Mouse (Mus musculus) forebrain, embryonic 10.5 days (tissue): ENCODE data around the gene Zswim4. TPM values are rescaled to one million over a fixed set of nuclear protein-coding genes. Genes with fewer than 3 reads are reported as not detected.

Source experiments
- DNase-seq: peaks from one replicate; pipeline ENCODE4 v3.0.0-alpha.2; 2017; ENCODE audit warnings: low spot score; ENCODE audit errors: extremely low spot score
- H3K27ac ChIP-seq: fragments of 300-500 bp; sonication (generic); 2 replicates; pipeline ENCODE4 v1.5.1; 2016; ENCODE audit warnings: mild to moderate bottlenecking
- H3K27me3 ChIP-seq: fragments of 300-500 bp; sonication (generic); 2 replicates; pipeline ENCODE4 v1.6.1; 2016; ENCODE audit warnings: mild to moderate bottlenecking; ENCODE audit not compliant: poor library complexity, severe bottlenecking
- H3K36me3 ChIP-seq: fragments of 300-500 bp; sonication (generic); replicated peaks from 2 replicates; pipeline ENCODE4 v1.6.1; 2016; ENCODE audit warnings: mild to moderate bottlenecking, moderate library complexity
- H3K4me1 ChIP-seq: fragments of 300-500 bp; sonication (generic); 2 replicates; pipeline ENCODE4 v1.6.1; 2016
- H3K4me3 ChIP-seq: fragments of 300-500 bp; sonication (generic); 2 replicates; pipeline ENCODE4 v1.5.1; 2016; ENCODE audit warnings: mild to moderate bottlenecking, moderate library complexity
- H3K9me3 ChIP-seq: fragments of 300-500 bp; sonication (generic); 2 replicates; pipeline ENCODE4 v1.6.1; 2016; ENCODE audit warnings: mild to moderate bottlenecking, moderate library complexity
- WGBS: fragments of 180-500 bp; shearing (Covaris S2); methylation state at CpG from one replicate; pipeline ENCODE4 v1.1.7; 2016; 5-methylcytosine and 5-hydroxymethylcytosine counted together
- polyA plus RNA-seq: library from polyadenylated mRNA; unstranded; fragments of >200 nt; fragmentation: Nextera tagmentation; extraction: Ambion mirVana; gene quantifications from 2 replicates; pipeline ENCODE4 v1.2.1, GENCODE M21; 2016

Zswim4 gene
- polyA plus RNA-seq, 1 experiment from 2014 or later, result 31.4 TPM

- Histone ChIP-seq H3K9me3 (no peaks in the 10 kb centered on the region), H3K4me3 (peak overlapping the region; percentile 69), H3K27ac (peak overlapping the region; percentile 85), H3K4me1 (peaks cover 69% of the 10 kb centered on the region), H3K27me3 (peaks cover 28% of the 10 kb centered on the region), H3K36me3 (peaks cover 14% of the 10 kb centered on the region)
- WGBS, result 12% methylated on average over 34 of the region's 34 CpGs
- peak; percentile 67 for DNase-seq
These were observed 33.6 kb downstream of the Zswim4 start for GRCm38 (mm10) chr8:84202938-84203917.

- 93% methylated on average over 9 of the region's 9 CpGs for WGBS
- Histone ChIP-seq H3K27ac (no peak overlapping the region), H3K4me3 (peak overlapping the region; percentile 69; the same call in 1 of the 2 replicates), H3K9me3 (no peaks in the 10 kb centered on the region), H3K4me1 (peaks cover 69% of the 10 kb centered on the region), H3K27me3 (peaks cover 28% of the 10 kb centered on the region), H3K36me3 (peaks cover 14% of the 10 kb centered on the region)
- no peak for DNase-seq
These were observed 34.4 kb downstream of the Zswim4 start for GRCm38 (mm10) chr8:84202466-84202865.

GRCm38 (mm10) chr8:84201545-84202245, 35.2 kb downstream of the Zswim4 start:
- H3K36me3 ChIP-seq, result peaks cover 10% of the 10 kb centered on the region
- H3K9me3 ChIP-seq, result no peaks in the 10 kb centered on the region
- H3K4me1 ChIP-seq, result peaks cover 74% of the 10 kb centered on the region
- H3K27ac ChIP-seq, result peak overlapping the region; percentile 94
- WGBS, result 74% methylated on average over 15 of the region's 15 CpGs
- H3K4me3 ChIP-seq, result peak overlapping the region; percentile 69
- DNase-seq, result no peak
- H3K27me3 ChIP-seq, result peaks cover 28% of the 10 kb centered on the region

- Histone ChIP-seq H3K4me3 (peak overlapping the region; percentile 69), H3K4me1 (peaks cover 74% of the 10 kb centered on the region), H3K27me3 (peaks cover 28% of the 10 kb centered on the region), H3K27ac (peak overlapping the region; percentile 94), H3K9me3 (no peaks in the 10 kb centered on the region), H3K36me3 (peaks cover 4% of the 10 kb centered on the region; the same call in 1 of the 2 replicates)
- peak; percentile 49 for DNase-seq
- 7% methylated on average over 57 of the region's 70 CpGs for WGBS
These were observed 36.0 kb downstream of the Zswim4 start for GRCm38 (mm10) chr8:84200652-84201544.

- Histone ChIP-seq H3K9me3 (no peaks in the 10 kb centered on the region), H3K27ac (peak overlapping the region; percentile 94), H3K4me1 (peaks cover 74% of the 10 kb centered on the region), H3K27me3 (peaks cover 28% of the 10 kb centered on the region), H3K4me3 (peak overlapping the region; percentile 69), H3K36me3 (peaks cover 4% of the 10 kb centered on the region; the same call in 1 of the 2 replicates)
- 28% methylated on average over 8 of the region's 8 CpGs for WGBS
- DNase-seq, result no peak
These were observed 36.7 kb downstream of the Zswim4 start for GRCm38 (mm10) chr8:84200126-84200555.

- H3K27me3 ChIP-seq, result peaks cover 28% of the 10 kb centered on the region
- no peaks in the 10 kb centered on the region for H3K9me3 ChIP-seq
- H3K4me3 ChIP-seq, result peak overlapping the region; percentile 69
- no peak for DNase-seq
- 57% methylated on average over 11 of the region's 11 CpGs for WGBS
- H3K27ac ChIP-seq, result peak overlapping the region; percentile 94
- peaks cover 74% of the 10 kb centered on the region for H3K4me1 ChIP-seq
- H3K36me3 ChIP-seq, result no peaks in the 10 kb centered on the region
These were observed 37.3 kb downstream of the Zswim4 start for GRCm38 (mm10) chr8:84199348-84200125.

GRCm38 (mm10) chr8:84198871-84199270, 38.0 kb downstream of the Zswim4 start:
- Histone ChIP-seq H3K4me1 (peaks cover 73% of the 10 kb centered on the region), H3K36me3 (no peaks in the 10 kb centered on the region), H3K4me3 (peak overlapping the region; percentile 61), H3K9me3 (no peaks in the 10 kb centered on the region), H3K27me3 (peaks cover 28% of the 10 kb centered on the region), H3K27ac (peak overlapping the region; percentile 94)
- DNase-seq, result no peak
- 25% methylated on average over 4 of the region's 4 CpGs for WGBS

GRCm38 (mm10) chr8:84197922-84198774, 38.7 kb downstream of the Zswim4 start:
- Histone ChIP-seq H3K9me3 (no peaks in the 10 kb centered on the region), H3K4me3 (peak overlapping the region; percentile 61), H3K27ac (peak overlapping the region; percentile 94), H3K4me1 (peaks cover 70% of the 10 kb centered on the region), H3K27me3 (peaks cover 30% of the 10 kb centered on the region), H3K36me3 (no peaks in the 10 kb centered on the region)
- peak; percentile 95 for DNase-seq
- WGBS, result 3% methylated on average over 30 of the region's 30 CpGs

GRCm38 (mm10) chr8:84197141-84197921, 39.5 kb downstream of the Zswim4 start:
- H3K4me3 ChIP-seq, result peak overlapping the region; percentile 61
- peak; percentile 96 for DNase-seq
- 3% methylated on average over 43 of the region's 43 CpGs for WGBS
- peaks cover 70% of the 10 kb centered on the region for H3K4me1 ChIP-seq
- H3K9me3 ChIP-seq, result no peaks in the 10 kb centered on the region
- no peaks in the 10 kb centered on the region for H3K36me3 ChIP-seq
- H3K27me3 ChIP-seq, result peaks cover 30% of the 10 kb centered on the region
- H3K27ac ChIP-seq, result peak overlapping the region; percentile 94

GRCm38 (mm10) chr8:84194224-84194743, 42.6 kb downstream of the Zswim4 start:
- H3K36me3 ChIP-seq, result no peaks in the 10 kb centered on the region
- no peaks in the 10 kb centered on the region for H3K9me3 ChIP-seq
- peaks cover 19% of the 10 kb centered on the region for H3K27me3 ChIP-seq
- H3K4me1 ChIP-seq, result peaks cover 53% of the 10 kb centered on the region
- WGBS, result 74% methylated on average over 3 of the region's 3 CpGs
- H3K27ac ChIP-seq, result no peak overlapping the region; the same call in 1 of the 2 replicates
- H3K4me3 ChIP-seq, result no peak overlapping the region
- DNase-seq, result no peak
